Mouse (Mus musculus) heart, postnatal 0 days (tissue): Measurements from ENCODE around the gene Depdc5. TPM values are rescaled to one million over a fixed set of nuclear protein-coding genes. Genes with fewer than 3 reads are reported as not detected.
A peak's percentile ranks its signal among the peaks of the same experiment; 100 is the strongest.
"Not testable (repeated sequence)": the region's sequence is repeated elsewhere in the genome, so short reads cannot be mapped to it uniquely, and the experiment has no call there.

Experiments
- ATAC-seq: fragments of 200-750 bp; cut with Nextera tagmentation; 2 replicates; pipeline ENCODE4 v1.8.0; 2017; ENCODE audit warnings: low read depth, moderate number of reproducible peaks, moderate library complexity; ENCODE audit not compliant: insufficient read depth
- DNase-seq: peaks from one replicate; pipeline ENCODE4 v3.0.0-alpha.2; 2016; ENCODE audit warnings: low spot score
- H3K27ac ChIP-seq: fragments of 300-500 bp; sonication (generic); 2 replicates; pipeline ENCODE4 v1.5.1; 2014; ENCODE audit warnings: low read depth, mild to moderate bottlenecking
- H3K27me3 ChIP-seq: fragments of 300-500 bp; sonication (generic); 2 replicates; pipeline ENCODE4 v1.6.1; 2014; ENCODE audit warnings: low read length, mixed read lengths; ENCODE audit not compliant: control insufficient read depth, insufficient read depth
- H3K36me3 ChIP-seq: fragments of 300-500 bp; sonication (generic); replicated peaks from 2 replicates; pipeline ENCODE4 v1.6.1; 2014; ENCODE audit warnings: low read length, mixed read lengths; ENCODE audit not compliant: control insufficient read depth, insufficient read depth
- H3K4me1 ChIP-seq: fragments of 300-500 bp; sonication (generic); 2 replicates; pipeline ENCODE4 v1.6.1; 2014; ENCODE audit warnings: antibody characterized with exemption; ENCODE audit not compliant: control insufficient read depth, insufficient read depth
- H3K4me2 ChIP-seq: fragments of 300-500 bp; sonication (generic); 2 replicates; pipeline ENCODE4 v1.6.1; 2014; ENCODE audit warnings: low read depth, mild to moderate bottlenecking, low read length, moderate library complexity
- H3K4me3 ChIP-seq: fragments of 300-500 bp; sonication (generic); 2 replicates; pipeline ENCODE4 v1.5.1; 2014; ENCODE audit warnings: low read depth, low read length
- H3K9ac ChIP-seq: fragments of 300-500 bp; sonication (generic); replicated peaks from 2 replicates; pipeline ENCODE4 v1.6.1; 2014; ENCODE audit warnings: low read depth, low read length, mixed read lengths
- H3K9me3 ChIP-seq: fragments of 300-500 bp; sonication (generic); replicated peaks from 2 replicates; pipeline ENCODE4 v1.6.1; 2016; ENCODE audit warnings: low read length; ENCODE audit not compliant: control insufficient read depth
- CTCF ChIP-seq: IDR thresholded peaks from 2 replicates; pipeline ENCODE4 v1.5.1; 2016; ENCODE audit warnings: antibody characterized with exemption, control low read depth, low read depth
- EP300 ChIP-seq: IDR thresholded peaks from 2 replicates; pipeline ENCODE4 v1.6.1; 2016; ENCODE audit warnings: antibody characterized with exemption, low read depth
- WGBS: fragments of 180-500 bp; shearing (Covaris S2); extraction: QIAGEN DNeasy Blood & Tissue Kit; methylation state at CpG from one replicate; pipeline ENCODE4 v1.1.7; 2014; 5-methylcytosine and 5-hydroxymethylcytosine counted together
- polyA plus RNA-seq: library from polyadenylated mRNA; unstranded; fragments of >200 nt; fragmentation: Nextera tagmentation; extraction: Ambion mirVana; gene quantifications from 2 replicates; pipeline ENCODE4 v1.2.1, GENCODE M21; 2015
- total RNA-seq: library from RNA; depleted of rRNA; stranded (reverse); fragments of >200 nt; gene quantifications from 2 replicates; pipeline ENCODE4 v1.2.3, GENCODE M21; 2014; ENCODE audit warnings: low replicate concordance

The Depdc5 gene
- total and polyA plus RNA-seq, 2 experiments from 2014 or later: 5.9 to 58.4 TPM

GRCm38 (mm10) chr5:33033121-33033520 lies 169.6 kb downstream of the Depdc5 start:
- Histone ChIP-seq H3K4me2 (no peak overlapping the region), H3K27ac (no peak overlapping the region), H3K9me3 (no peaks in the 10 kb centered on the region), H3K4me1 (peaks cover 6% of the 10 kb centered on the region), H3K4me3 (no peak overlapping the region), H3K36me3 (0 out of 2 replicates have a peak, but pooled peaks cover under 1% of the 10 kb centered on the region), H3K27me3 (no peaks in the 10 kb centered on the region), H3K9ac (no peak overlapping the region)
- peak; percentile 82 for ATAC-seq
- DNase-seq: peak; percentile 80
- 3% methylated on average over 4 of the region's 4 CpGs for WGBS
- TF ChIP-seq CTCF (peak; percentile 93), EP300 (no peak)

GRCm38 (mm10) chr5:33033633-33034032 lies 170.1 kb downstream of the Depdc5 start:
- not testable (repeated sequence) for H3K27ac ChIP-seq, DNase-seq, H3K4me2 ChIP-seq, H3K9ac ChIP-seq, ATAC-seq, H3K4me1 ChIP-seq, H3K9me3 ChIP-seq, H3K27me3 ChIP-seq, H3K36me3 ChIP-seq, H3K4me3 ChIP-seq
- WGBS: 43% methylated on average over 8 of the region's 8 CpGs

DNA sequence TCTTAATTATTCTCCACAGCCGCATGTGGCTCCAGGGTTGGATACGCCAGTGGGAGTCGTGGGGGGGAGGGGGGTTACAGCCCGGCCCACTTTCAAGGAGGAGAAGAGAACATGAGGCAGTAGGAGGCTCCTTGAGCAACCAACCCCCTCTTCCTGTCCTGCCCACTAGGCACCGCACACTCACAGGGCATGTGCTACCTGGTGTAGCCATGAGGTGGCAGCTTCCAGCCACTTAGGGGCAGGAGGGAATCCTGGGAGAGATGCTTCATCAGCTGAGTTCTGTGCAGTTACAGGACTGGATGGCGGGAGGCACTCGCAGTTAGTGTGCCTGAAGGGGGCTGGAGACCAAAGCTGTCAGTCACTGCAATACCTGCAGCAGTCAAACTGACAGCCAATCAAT lies 170.6 kb downstream of the Depdc5 start:
- no peaks in the 10 kb centered on the region for H3K4me1 ChIP-seq
- no peaks in the 10 kb centered on the region for H3K27me3 ChIP-seq
- ATAC-seq (peak; percentile 28; the same call in 1 of the 2 replicates), DNase-seq (no peak)
- TF ChIP-seq EP300 (no peak), CTCF (peak; percentile 34)
- H3K4me3 ChIP-seq: no peak overlapping the region
- no peak overlapping the region for H3K27ac ChIP-seq
- H3K9me3 ChIP-seq: no peaks in the 10 kb centered on the region
- H3K4me2 ChIP-seq: no peak overlapping the region
- no peak overlapping the region for H3K9ac ChIP-seq
- no peaks in the 10 kb centered on the region for H3K36me3 ChIP-seq
- 17% methylated on average over 7 of the region's 7 CpGs for WGBS

DNA sequence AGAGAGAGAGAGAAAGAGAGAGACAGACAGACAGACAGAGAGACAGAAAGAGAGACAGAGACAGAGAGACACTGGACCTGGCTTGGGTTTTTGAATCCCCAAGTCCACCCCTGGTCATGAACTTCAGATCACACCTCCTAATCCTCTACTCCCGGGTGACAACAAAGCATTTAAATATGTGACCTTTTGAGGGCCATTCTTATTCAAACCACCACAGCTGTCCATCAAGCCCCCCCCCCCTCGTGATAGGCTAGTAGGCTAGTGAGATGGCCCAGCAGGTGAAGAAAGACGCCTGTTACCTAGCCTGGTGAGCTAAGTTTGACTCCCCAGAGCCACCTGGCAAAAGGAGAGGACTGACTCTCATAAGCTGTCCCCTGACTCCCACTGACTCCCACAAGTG lies 171.4 kb downstream of the Depdc5 start:
- WGBS: 32% methylated on average over 3 of the region's 3 CpGs
- Histone ChIP-seq H3K36me3 (no peaks in the 10 kb centered on the region), H3K27me3 (no peaks in the 10 kb centered on the region), H3K4me2 (no peak overlapping the region), H3K9ac (no peak overlapping the region), H3K4me1 (no peaks in the 10 kb centered on the region), H3K4me3 (no peak overlapping the region), H3K27ac (no peak overlapping the region), H3K9me3 (no peaks in the 10 kb centered on the region)
- TF ChIP-seq EP300 (no peak), CTCF (no peak)
- no peak for ATAC-seq
- no peak for DNase-seq

DNA sequence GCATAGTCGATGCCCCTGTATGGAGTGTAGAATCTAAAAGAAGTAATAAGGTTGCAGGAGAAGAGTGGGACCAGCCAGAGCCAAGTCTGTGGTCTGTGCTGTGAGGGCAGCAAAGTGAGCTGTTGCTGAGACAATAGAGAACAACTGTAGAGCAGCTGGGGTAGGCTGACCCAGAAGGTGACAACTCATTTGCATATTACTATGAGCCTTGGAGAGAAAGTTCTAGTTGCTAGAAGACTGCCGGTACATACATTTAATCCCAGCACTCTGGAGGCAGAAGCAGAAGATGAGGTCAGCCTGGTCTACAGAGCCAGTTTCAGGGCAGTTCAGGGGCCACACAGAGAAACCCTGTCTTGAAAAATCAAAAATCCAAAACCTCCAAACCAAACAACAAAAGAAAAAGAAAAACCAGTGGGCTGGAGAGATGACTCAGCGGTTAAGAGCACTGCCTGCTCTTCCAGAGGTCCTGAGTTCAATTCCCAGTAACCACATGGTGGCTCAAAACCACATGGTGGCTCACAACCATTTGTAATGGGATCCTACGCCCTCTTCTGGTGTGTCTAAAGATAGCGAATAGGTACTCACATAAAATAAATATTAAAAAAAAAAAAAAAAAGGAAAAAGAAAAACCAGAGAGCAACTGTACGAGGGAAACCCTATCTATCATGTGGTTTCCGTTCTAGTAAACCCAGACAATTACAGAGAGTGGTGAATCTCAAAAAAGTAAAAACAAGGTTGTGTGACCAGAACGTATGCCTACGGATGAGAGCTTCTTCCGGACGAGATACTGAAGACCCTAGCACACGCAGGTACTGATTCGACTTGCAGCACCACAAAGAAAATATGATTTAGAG lies 175.4 kb downstream of the Depdc5 start:
- ATAC-seq (no peak), DNase-seq (no peak)
- Histone ChIP-seq H3K4me1 (no peaks in the 10 kb centered on the region), H3K9ac (no peak overlapping the region; the same call in 1 of the 2 replicates), H3K4me3 (no peak overlapping the region), H3K27me3 (no peaks in the 10 kb centered on the region), H3K4me2 (peak overlapping the region; percentile 51), H3K36me3 (no peaks in the 10 kb centered on the region), H3K9me3 (no peaks in the 10 kb centered on the region), H3K27ac (no peak overlapping the region)
- TF ChIP-seq EP300: no peak
- WGBS: 40% methylated on average over 13 of the region's 13 CpGs

DNA sequence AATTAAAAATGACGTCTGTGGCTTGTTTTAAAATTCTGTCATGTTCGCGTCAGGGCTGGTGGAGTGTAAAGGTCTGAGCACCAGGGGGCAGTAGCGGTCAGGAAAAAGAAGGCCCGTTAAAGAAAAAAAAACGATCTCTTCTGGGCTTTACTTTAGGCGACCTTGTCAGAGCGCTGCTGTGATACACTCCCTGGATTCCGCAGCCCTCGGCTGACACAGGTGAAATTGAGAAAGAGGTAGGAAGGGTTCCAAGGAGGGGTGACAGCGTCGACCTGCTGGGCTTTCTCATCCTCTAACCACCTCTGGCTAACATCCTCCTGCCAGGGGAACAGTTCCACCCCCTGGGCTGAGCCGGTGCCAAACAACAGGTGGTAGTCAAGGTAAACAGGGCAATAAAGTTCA lies 176.0 kb downstream of the Depdc5 start:
- peak; percentile 69 for TF ChIP-seq CTCF
- TF ChIP-seq EP300: no peak
- Histone ChIP-seq H3K9ac (no peak overlapping the region; the same call in 1 of the 2 replicates), H3K27me3 (no peaks in the 10 kb centered on the region), H3K27ac (no peak overlapping the region), H3K4me3 (peak overlapping the region; percentile 21; the same call in 1 of the 2 replicates), H3K9me3 (no peaks in the 10 kb centered on the region), H3K4me2 (peak overlapping the region; percentile 51), H3K36me3 (no peaks in the 10 kb centered on the region), H3K4me1 (no peaks in the 10 kb centered on the region)
- 7% methylated on average over 13 of the region's 13 CpGs for WGBS
- ATAC-seq (0 out of 2 replicates have a peak, but pooled peaks have one; percentile 44), DNase-seq (peak; percentile 76)

- not testable (repeated sequence) for H3K27me3 ChIP-seq, H3K27ac ChIP-seq, H3K9me3 ChIP-seq, DNase-seq, ATAC-seq, H3K9ac ChIP-seq, H3K4me3 ChIP-seq, H3K4me1 ChIP-seq, H3K4me2 ChIP-seq, H3K36me3 ChIP-seq
- 91% methylated on average over 1 of the region's 1 CpGs for WGBS
These were observed 177.2 kb downstream of the Depdc5 start for GRCm38 (mm10) chr5:33040735-33041134.
